ENCODE assay signal across 11 mouse cellular contexts in genomic region chr14:34816301-34816700, GRCm38 (mm10). TPM values are rescaled to one million over a fixed set of nuclear protein-coding genes. Genes with fewer than 3 reads are reported as not detected.
DNase-seq lines count a peak whose midpoint lies in the region; ATAC-seq and TF ChIP-seq lines count a peak whose summit lies in the region.
"Had no signal": no experiment of that assay in that cellular context is flagged by ENCODE, and none has a peak within 500 bp of the region (broad histone marks: within the 10 kb centered on the region; RNA-seq: fewer than 3 reads in every experiment).

No protein-coding gene starts in this region.

- no peak for ATAC-seq in kidney, embryonic 16.5 days (ENCODE audit: low FRiP score, low TSS enrichment)
- no peak for ATAC-seq in limb, embryonic 14.5 days (ENCODE audit: low FRiP score, low read depth)
- no peak for ATAC-seq in hindbrain, postnatal 0 days

- 30% methylated on average over 3 of the region's 3 CpGs for WGBS in kidney, embryonic 16.5 days
- 41% methylated on average over 3 of the region's 3 CpGs for WGBS in limb, embryonic 14.5 days
- 39% methylated on average over 3 of the region's 3 CpGs for WGBS in hindbrain, postnatal 0 days

- H3K4me1 ChIP-seq in kidney, embryonic 16.5 days (ENCODE audit: insufficient read depth, low read length): peaks cover 13% of the 10 kb centered on the region
- peaks cover 5% of the 10 kb centered on the region; the same call in 1 of the 2 replicates for H3K4me1 ChIP-seq in limb, embryonic 14.5 days (ENCODE audit: control insufficient read depth, insufficient read depth, low read length)
- H3K4me1 ChIP-seq in hindbrain, postnatal 0 days (ENCODE audit: insufficient read depth, low read length): no peaks in the 10 kb centered on the region; the same call in 1 of the 2 replicates

- H3K9ac ChIP-seq in kidney, embryonic 16.5 days (replicated peaks; ENCODE audit: low read length): no peak overlapping the region
- H3K9ac ChIP-seq in limb, embryonic 14.5 days (ENCODE audit: low read depth, low read length, severe bottlenecking): no peak overlapping the region
- H3K9ac ChIP-seq in hindbrain, postnatal 0 days (replicated peaks; ENCODE audit: low read length): no peak overlapping the region
- H3K9ac ChIP-seq: embryonic facial prominence, embryonic 13.5 days had no signal

- H3K4me3 ChIP-seq in kidney, embryonic 16.5 days (ENCODE audit: low read length): no peak overlapping the region
- H3K4me3 ChIP-seq in limb, embryonic 14.5 days (replicated peaks; ENCODE audit: low read length): no peak overlapping the region
- no peak overlapping the region for H3K4me3 ChIP-seq in hindbrain, postnatal 0 days (ENCODE audit: low read length)
- H3K4me3 ChIP-seq: embryonic facial prominence, embryonic 13.5 days had no signal

- no peak overlapping the region for H3K27ac ChIP-seq in kidney, embryonic 16.5 days (ENCODE audit: low read length)
- H3K27ac ChIP-seq in limb, embryonic 14.5 days (replicated peaks; ENCODE audit: low read depth, low read length): no peak overlapping the region
- no peak overlapping the region for H3K27ac ChIP-seq in hindbrain, postnatal 0 days
- H3K27ac ChIP-seq: embryonic facial prominence, embryonic 13.5 days had no signal

- H3K27me3 ChIP-seq in kidney, embryonic 16.5 days (ENCODE audit: insufficient read depth, low read length): peaks cover 60% of the 10 kb centered on the region
- peaks cover 54% of the 10 kb centered on the region for H3K27me3 ChIP-seq in limb, embryonic 14.5 days (ENCODE audit: control insufficient read depth, insufficient read depth, low read length)
- peaks cover 10% of the 10 kb centered on the region for H3K27me3 ChIP-seq in hindbrain, postnatal 0 days (ENCODE audit: insufficient read depth, low read length)

- no peak overlapping the region for H3K4me2 ChIP-seq in kidney, embryonic 16.5 days (replicated peaks; ENCODE audit: low read depth, low read length)
- H3K4me2 ChIP-seq in limb, embryonic 14.5 days (replicated peaks; ENCODE audit: low read depth, low read length, severe bottlenecking): no peak overlapping the region
- no peak overlapping the region for H3K4me2 ChIP-seq in hindbrain, postnatal 0 days (ENCODE audit: low read depth, low read length)
- H3K4me2 ChIP-seq: embryonic facial prominence, embryonic 13.5 days had no signal

- no peak for TF ChIP-seq POLR2A in limb, embryonic 14.5 days (IDR thresholded peaks at IDR 0.05; ENCODE audit: borderline replicate concordance, extremely low read depth, insufficient read depth, insufficient read length)

- DNase-seq in kidney, postnatal 10 days: peak; percentile 66
- DNase-seq in ES-CJ7 (ENCODE audit: low read depth, low spot score): peak; percentile 51
- DNase-seq in adrenal gland, postnatal 36 days: peak; percentile 27 to 43
- peak; percentile 54 for DNase-seq in limb, embryonic 14.5 days (ENCODE audit: low spot score)
- DNase-seq in hindbrain, postnatal 0 days (ENCODE audit: low spot score): no peak
- DNase-seq in lung, postnatal 36 days: no peak
- DNase-seq: cerebellum, adult 11-12 months; thymus, postnatal 25 days had no signal

- no peaks in the 10 kb centered on the region for H3K36me3 ChIP-seq in kidney, embryonic 16.5 days (ENCODE audit: insufficient read depth, low read length)
- no peaks in the 10 kb centered on the region for H3K36me3 ChIP-seq in limb, embryonic 14.5 days (ENCODE audit: control insufficient read depth, insufficient read depth, low read length)
- no peaks in the 10 kb centered on the region for H3K36me3 ChIP-seq in hindbrain, postnatal 0 days (ENCODE audit: insufficient read depth, low read length)
- H3K36me3 ChIP-seq: embryonic facial prominence, embryonic 13.5 days had no signal

- peaks cover 5% of the 10 kb centered on the region; the same call in 1 of the 2 replicates for H3K9me3 ChIP-seq in kidney, embryonic 16.5 days (ENCODE audit: low read length)
- no peaks in the 10 kb centered on the region for H3K9me3 ChIP-seq in limb, embryonic 14.5 days (ENCODE audit: control insufficient read depth, low read length)
- no peaks in the 10 kb centered on the region for H3K9me3 ChIP-seq in hindbrain, postnatal 0 days (ENCODE audit: low read length)
- H3K9me3 ChIP-seq: embryonic facial prominence, embryonic 13.5 days had no signal

- TF ChIP-seq CTCF in hindbrain, postnatal 0 days (IDR thresholded peaks at IDR 0.05; ENCODE audit: low read depth): no peak

RNA-seq across cellular contexts. Expression of gene Grid1, which starts 3.6 kb away (rescaled TPM):
- 0.80 and 0.89 TPM in 2 replicates for polyA plus RNA-seq in kidney, embryonic 16.5 days (2015; fragmentation: Nextera tagmentation; extraction: Ambion mirVana)
- under 1 TPM; 0.17 to 0.30 TPM for total RNA-seq in adrenal gland, postnatal 36 days (2021)
- 2.0 and 2.2 TPM in 2 replicates for polyA plus RNA-seq in limb, embryonic 14.5 days (2012; rRNA removed)
- polyA plus RNA-seq in limb, embryonic 14.5 days (2014; fragmentation: Nextera tagmentation; extraction: Ambion mirVana): 0.86 and 0.87 TPM in 2 replicates
- total RNA-seq in hindbrain, postnatal 0 days (2014; rRNA removed): 33.7 and 36.7 TPM in 2 replicates
- polyA plus RNA-seq in hindbrain, postnatal 0 days (2015; fragmentation: Nextera tagmentation; extraction: Ambion mirVana): 8.1 and 8.6 TPM in 2 replicates
- total RNA-seq: hematopoietic stem cell, adult 5-6 weeks had no signal

Comparison
In these comparisons a context has a peak if more than half of its experiments do, and no peak if none do; other contexts are left out.
1. DNase-seq: peak in kidney, postnatal 10 days (single experiment), ES-CJ7 (single experiment), adrenal gland, postnatal 36 days (2 of 2) and limb, embryonic 14.5 days (single experiment); none in hindbrain, postnatal 0 days (single experiment) and lung, postnatal 36 days (single experiment).